Mouse (Mus musculus): ENCODE measurements around the gene Lrfn1.
"Not testable (repeated sequence)": the region's sequence is repeated elsewhere in the genome, so short reads cannot be mapped to it uniquely, and the experiment has no call there.

The Lrfn1 gene

GRCm38 (mm10) chr7:28510405-28510974 lies 58.7 kb downstream of the Lrfn1 start, which contains the start of gene Ifnl2:
Ifnl2 (minus strand) TSS chr7:28510455.
- not testable (repeated sequence) for ATAC-seq (ENCODE audit: low TSS enrichment)

- ATAC-seq (ENCODE audit: low TSS enrichment), result no peak
Observed at GRCm38 (mm10) chr7:28511441-28511840, 59.7 kb downstream of the Lrfn1 start.
